Mouse (Mus musculus) intestine, embryonic 14.5 days (tissue): ENCODE results near the gene Tnrc18. TPM values are rescaled to one million over a fixed set of nuclear protein-coding genes. Genes with fewer than 3 reads are reported as not detected.
A peak's percentile ranks its signal among the peaks of the same experiment; 100 is the strongest.
"Not testable (repeated sequence)": the region's sequence is repeated elsewhere in the genome, so short reads cannot be mapped to it uniquely, and the experiment has no call there.

ENCODE experiments used
- ATAC-seq: fragments of 200-750 bp; cut with Nextera tagmentation; replicated peaks from 2 replicates; pipeline ENCODE4 v1.8.0; 2017; ENCODE audit warnings: low read depth, moderate number of reproducible peaks, moderate TSS enrichment, moderate library complexity; ENCODE audit not compliant: low FRiP score, low TSS enrichment
- DNase-seq: peaks from one replicate; pipeline ENCODE4 v3.0.0-alpha.2; 2018; ENCODE audit warnings: low spot score
- H3K27ac ChIP-seq: fragments of 300-500 bp; sonication (generic); 2 replicates; pipeline ENCODE4 v1.5.1; 2014; ENCODE audit warnings: low read depth, mild to moderate bottlenecking, control low read depth
- H3K27me3 ChIP-seq: fragments of 300-500 bp; sonication (generic); replicated peaks from 2 replicates; pipeline ENCODE4 v1.6.1; 2014; ENCODE audit warnings: low read length, control low read depth; ENCODE audit not compliant: control insufficient read depth, insufficient read depth
- H3K36me3 ChIP-seq: fragments of 300-500 bp; sonication (generic); 2 replicates; pipeline ENCODE4 v1.6.1; 2014; ENCODE audit warnings: low read length, control low read depth; ENCODE audit not compliant: control insufficient read depth, insufficient read depth
- H3K4me1 ChIP-seq: fragments of 300-500 bp; sonication (generic); replicated peaks from 2 replicates; pipeline ENCODE4 v1.6.1; 2014; ENCODE audit warnings: low read length, control low read depth, mixed read lengths; ENCODE audit not compliant: control insufficient read depth, insufficient read depth
- H3K4me2 ChIP-seq: fragments of 300-500 bp; sonication (generic); 2 replicates; pipeline ENCODE4 v1.6.1; 2014; ENCODE audit warnings: low read length
- H3K4me3 ChIP-seq: fragments of 300-500 bp; sonication (generic); 2 replicates; pipeline ENCODE4 v1.5.1; 2014; ENCODE audit warnings: low read depth, low read length, control low read depth, mixed read lengths
- H3K9ac ChIP-seq: fragments of 300-500 bp; sonication (generic); 2 replicates; pipeline ENCODE4 v1.6.1; 2014; ENCODE audit warnings: mild to moderate bottlenecking, low read length
- H3K9me3 ChIP-seq: fragments of 300-500 bp; sonication (generic); 2 replicates; pipeline ENCODE4 v1.6.1; 2016; ENCODE audit warnings: low read length, control low read depth; ENCODE audit not compliant: control insufficient read depth
- WGBS: fragments of 180-500 bp; shearing (Covaris S2); extraction: QIAGEN DNeasy Blood & Tissue Kit; methylation state at CpG from one replicate; pipeline ENCODE4 v1.1.7; 2014; 5-methylcytosine and 5-hydroxymethylcytosine counted together
- polyA plus RNA-seq: library from polyadenylated mRNA; unstranded; fragments of >200 nt; fragmentation: Nextera tagmentation; extraction: Ambion mirVana; gene quantifications from 2 replicates; pipeline ENCODE4 v1.2.1, GENCODE M21; 2014

Gene Tnrc18
- polyA plus RNA-seq, 1 experiment from 2014 or later: 31.3 TPM

GRCm38 (mm10) chr5:142848911-142849310 is 31.4 kb upstream of the Tnrc18 start:
- 95% methylated on average over 7 of the region's 7 CpGs for WGBS
- Histone ChIP-seq H3K36me3 (no peaks in the 10 kb centered on the region), H3K27me3 (no peaks in the 10 kb centered on the region), H3K27ac (no peak overlapping the region), H3K9me3 (no peaks in the 10 kb centered on the region), H3K4me1 (no peaks in the 10 kb centered on the region), H3K9ac (no peak overlapping the region), H3K4me3 (no peak overlapping the region), H3K4me2 (no peak overlapping the region)
- DNase-seq (no peak), ATAC-seq (no peak)

- ATAC-seq: no peak
Measured at GRCm38 (mm10) chr5:142848149-142848548, 30.7 kb upstream of the Tnrc18 start.

GRCm38 (mm10) chr5:142844467-142844866 is 27.0 kb upstream of the Tnrc18 start:
- Histone ChIP-seq H3K9me3 (no peaks in the 10 kb centered on the region), H3K27me3 (no peaks in the 10 kb centered on the region)
- DNase-seq: no peak

More at GRCm38 (mm10) chr5:142848149-142848548, 30.7 kb upstream of the Tnrc18 start:
- Histone ChIP-seq H3K4me2 (no peak overlapping the region), H3K9me3 (no peaks in the 10 kb centered on the region), H3K9ac (no peak overlapping the region), H3K4me3 (no peak overlapping the region), H3K27me3 (no peaks in the 10 kb centered on the region), H3K36me3 (no peaks in the 10 kb centered on the region), H3K27ac (no peak overlapping the region), H3K4me1 (no peaks in the 10 kb centered on the region)
- no peak for DNase-seq
- 43% methylated on average over 3 of the region's 3 CpGs for WGBS

GRCm38 (mm10) chr5:142842137-142842642 is 24.7 kb upstream of the Tnrc18 start:
- no peaks in the 10 kb centered on the region for H3K27me3 ChIP-seq
- H3K4me2 ChIP-seq: no peak overlapping the region
- no peaks in the 10 kb centered on the region for H3K4me1 ChIP-seq
- H3K4me3 ChIP-seq: no peak overlapping the region
- no peak overlapping the region for H3K9ac ChIP-seq
- H3K36me3 ChIP-seq: no peaks in the 10 kb centered on the region
- ATAC-seq (0 out of 2 replicates have a peak, but pooled peaks have one; percentile 25), DNase-seq (peak; percentile 68)
- H3K9me3 ChIP-seq: no peaks in the 10 kb centered on the region
- WGBS: 29% methylated on average over 7 of the region's 7 CpGs
- H3K27ac ChIP-seq: no peak overlapping the region

More at GRCm38 (mm10) chr5:142844467-142844866, 27.0 kb upstream of the Tnrc18 start:
- WGBS: 64% methylated on average over 8 of the region's 8 CpGs
- Histone ChIP-seq H3K36me3 (no peaks in the 10 kb centered on the region), H3K27ac (no peak overlapping the region), H3K4me1 (no peaks in the 10 kb centered on the region), H3K9ac (no peak overlapping the region), H3K4me3 (no peak overlapping the region), H3K4me2 (no peak overlapping the region)
- ATAC-seq: no peak

- no peaks in the 10 kb centered on the region for H3K27me3 ChIP-seq
- ATAC-seq: no peak
- no peaks in the 10 kb centered on the region for H3K9me3 ChIP-seq
- no peaks in the 10 kb centered on the region for H3K4me1 ChIP-seq
- 72% methylated on average over 8 of the region's 8 CpGs for WGBS
- H3K4me3 ChIP-seq: no peak overlapping the region
- DNase-seq: no peak
- no peaks in the 10 kb centered on the region for H3K36me3 ChIP-seq
- H3K4me2 ChIP-seq: no peak overlapping the region
- H3K9ac ChIP-seq: 0 out of 2 replicates have a peak overlapping the region, but pooled peaks have one; percentile 7
- H3K27ac ChIP-seq: 0 out of 2 replicates have a peak overlapping the region, but pooled peaks have one; percentile 11
Measured at GRCm38 (mm10) chr5:142841372-142842136, 24.1 kb upstream of the Tnrc18 start.

GRCm38 (mm10) chr5:142837427-142837826 is 20.0 kb upstream of the Tnrc18 start:
- not testable (repeated sequence) for H3K4me3 ChIP-seq, ATAC-seq, H3K27me3 ChIP-seq, DNase-seq, H3K27ac ChIP-seq, H3K9ac ChIP-seq, H3K9me3 ChIP-seq, H3K36me3 ChIP-seq, H3K4me1 ChIP-seq, H3K4me2 ChIP-seq
- WGBS: 87% methylated on average over 2 of the region's 2 CpGs

GRCm38 (mm10) chr5:142836891-142837290 is 19.4 kb upstream of the Tnrc18 start:
- H3K4me3 ChIP-seq: no peak overlapping the region
- 57% methylated on average over 6 of the region's 6 CpGs for WGBS
- DNase-seq: no peak

GRCm38 (mm10) chr5:142833646-142834438 is 16.4 kb upstream of the Tnrc18 start:
- H3K4me1 ChIP-seq: no peaks in the 10 kb centered on the region
- H3K4me3 ChIP-seq: no peak overlapping the region
- 63% methylated on average over 8 of the region's 8 CpGs for WGBS
- no peak overlapping the region for H3K9ac ChIP-seq
- no peaks in the 10 kb centered on the region for H3K27me3 ChIP-seq
- ATAC-seq (0 out of 2 replicates have a peak, but pooled peaks have one; percentile 40), DNase-seq (no peak)
- H3K4me2 ChIP-seq: no peak overlapping the region
- no peak overlapping the region for H3K27ac ChIP-seq
- no peaks in the 10 kb centered on the region for H3K36me3 ChIP-seq
- H3K9me3 ChIP-seq: peaks cover 4% of the 10 kb centered on the region; the same call in 1 of the 2 replicates

More at GRCm38 (mm10) chr5:142836891-142837290, 19.4 kb upstream of the Tnrc18 start:
- Histone ChIP-seq H3K27ac (no peak overlapping the region), H3K36me3 (no peaks in the 10 kb centered on the region), H3K27me3 (no peaks in the 10 kb centered on the region), H3K4me1 (no peaks in the 10 kb centered on the region), H3K9me3 (no peaks in the 10 kb centered on the region), H3K4me2 (no peak overlapping the region), H3K9ac (no peak overlapping the region)
- no peak for ATAC-seq
